Mouse (Mus musculus) lung, adult 18-20 months (tissue): ENCODE measurements around the gene Pcca.

Source experiments
- DNase-seq, 2 experiments: peaks; one replicate each; pipeline ENCODE4 v3.0.0; 2022; ENCODE audit warnings: mixed read lengths in 2 of 2

The Pcca gene

DNA sequence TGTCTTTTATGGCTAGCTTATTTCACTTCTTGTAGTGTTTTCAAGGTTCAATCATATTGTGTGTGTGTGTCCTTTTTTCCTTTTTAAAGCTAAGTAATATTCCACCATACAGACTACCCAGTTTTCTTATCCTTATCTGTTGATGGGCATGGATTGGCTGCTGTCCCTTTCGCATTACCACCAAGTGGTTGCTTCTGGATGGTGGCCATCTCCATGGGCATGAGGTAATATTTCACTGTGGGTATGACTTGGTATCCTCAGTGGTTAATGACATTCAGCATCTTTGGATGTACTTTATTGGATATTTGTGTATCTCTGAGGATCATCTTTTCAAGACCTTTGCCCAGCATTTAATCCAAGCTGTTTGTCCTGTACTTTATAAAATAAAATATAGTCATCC is 362.0 kb downstream of the Pcca start:
- DNase-seq = no peak

DNA sequence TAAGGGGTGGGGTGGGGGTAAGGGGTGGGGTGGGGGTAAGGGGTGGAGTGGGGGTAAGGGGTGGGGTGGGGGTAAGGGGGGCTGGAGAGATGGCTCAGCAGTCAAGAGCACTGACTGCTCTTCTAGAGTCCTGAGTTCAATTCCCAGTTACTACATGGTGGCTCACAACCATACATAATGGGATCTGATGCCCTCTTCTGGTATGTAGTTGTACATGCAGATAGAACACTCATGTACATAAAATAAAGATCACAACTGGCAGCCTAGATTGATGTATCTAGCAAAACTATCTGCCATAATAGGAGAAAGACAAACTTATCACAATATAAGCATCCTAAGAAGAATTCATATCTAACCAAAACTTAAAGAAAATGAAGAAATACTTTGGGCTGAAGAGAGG is 364.4 kb downstream of the Pcca start:
- no peak for DNase-seq

DNA sequence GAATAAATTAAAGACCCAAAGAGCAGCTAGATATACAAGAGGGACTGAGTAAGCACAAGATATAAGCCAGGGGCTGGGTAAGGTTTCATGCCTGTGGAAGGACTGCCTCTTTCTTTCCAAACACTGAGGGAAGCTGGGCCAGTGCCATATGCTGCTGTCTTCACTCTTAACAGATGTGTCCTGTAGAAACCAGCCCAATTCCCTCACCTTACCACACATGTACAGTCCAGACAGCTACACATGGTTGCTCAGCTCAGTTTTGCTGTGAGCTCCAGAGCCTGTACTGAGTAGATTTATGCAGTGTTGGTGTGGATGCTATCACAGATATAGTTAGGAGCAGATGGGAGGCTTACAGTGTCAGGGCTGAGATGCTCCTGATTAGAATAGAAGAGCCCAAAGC is 366.6 kb downstream of the Pcca start:
- DNase-seq = no peak

DNA sequence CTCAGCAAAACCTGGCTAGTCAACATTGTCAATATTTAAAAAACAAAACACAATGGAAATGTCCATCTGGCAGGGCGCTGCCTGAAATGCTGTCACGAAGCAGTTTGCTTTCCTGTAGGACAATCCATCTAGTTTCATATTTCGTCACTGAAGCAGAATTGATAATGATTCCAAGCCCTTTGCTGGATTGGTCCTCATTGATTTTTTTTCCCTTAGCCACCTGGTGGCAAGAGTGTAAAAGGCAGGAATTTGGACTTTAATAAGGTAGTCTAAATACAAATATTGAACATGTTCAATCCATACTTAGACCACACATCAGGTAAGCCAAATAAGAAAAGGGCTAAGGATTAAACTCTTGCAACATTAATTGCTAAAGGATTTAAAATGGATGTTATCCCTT is 367.1 kb downstream of the Pcca start:
- DNase-seq = no peak

DNA sequence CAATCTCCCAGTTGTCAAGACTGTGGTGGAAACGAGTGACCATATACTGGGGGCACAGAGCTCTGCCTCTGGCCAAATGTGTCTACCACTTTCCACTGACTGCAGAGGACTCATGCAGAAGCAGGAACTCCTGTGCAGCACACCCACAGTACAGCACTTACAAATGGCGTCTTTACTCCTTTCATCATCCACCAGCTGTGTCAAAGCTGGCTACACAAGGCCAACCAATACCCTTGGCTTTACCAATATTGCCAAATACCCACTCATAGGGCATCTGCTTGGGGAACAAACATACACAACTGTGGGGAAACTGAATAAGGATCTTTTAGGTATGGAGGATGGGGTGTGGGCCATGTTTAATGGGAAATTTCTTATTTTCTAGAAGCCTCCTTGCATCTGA is 367.6 kb downstream of the Pcca start:
- DNase-seq = no peak

DNA sequence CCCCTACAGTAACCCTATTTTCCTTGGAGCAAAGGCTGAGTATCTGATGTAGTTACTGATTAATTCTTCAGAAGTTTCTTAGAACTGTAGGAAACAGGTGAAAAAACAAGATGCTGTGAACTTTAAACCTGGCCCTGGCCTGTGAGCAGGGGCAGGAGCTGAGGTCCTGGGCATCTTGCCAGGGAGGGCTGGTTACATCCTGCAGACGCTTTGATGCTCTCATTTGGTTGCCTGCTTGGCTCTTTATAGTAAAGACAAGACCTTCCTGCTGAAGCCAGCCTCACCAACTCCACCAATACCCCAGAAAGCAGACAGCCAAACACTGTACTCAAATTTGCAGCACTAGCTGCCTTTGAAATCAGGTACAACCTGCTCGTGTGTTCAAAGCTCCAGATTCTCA is 368.0 kb downstream of the Pcca start:
- DNase-seq = peak; percentile 10 to 17

DNA sequence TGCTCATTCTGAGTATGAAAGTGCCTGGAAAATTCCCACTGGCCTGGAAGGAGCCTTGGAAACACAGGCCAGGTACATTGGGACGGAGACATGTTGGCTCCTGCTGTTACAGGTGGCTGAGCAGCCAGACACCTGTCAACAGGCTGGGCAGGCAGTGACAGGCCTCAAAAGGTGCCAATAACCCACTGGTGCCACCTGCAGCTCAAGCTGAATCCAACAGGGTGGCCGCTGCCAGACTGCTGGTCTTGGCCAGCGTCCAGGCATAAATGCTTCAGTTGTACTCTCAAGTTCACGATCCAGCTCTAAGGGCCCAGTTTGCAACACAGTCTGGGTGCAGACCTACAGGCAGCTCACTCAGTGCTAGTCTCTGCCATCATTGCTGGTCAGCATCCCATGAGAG is 368.8 kb downstream of the Pcca start:
- DNase-seq = peak; percentile 88 to 91

DNA sequence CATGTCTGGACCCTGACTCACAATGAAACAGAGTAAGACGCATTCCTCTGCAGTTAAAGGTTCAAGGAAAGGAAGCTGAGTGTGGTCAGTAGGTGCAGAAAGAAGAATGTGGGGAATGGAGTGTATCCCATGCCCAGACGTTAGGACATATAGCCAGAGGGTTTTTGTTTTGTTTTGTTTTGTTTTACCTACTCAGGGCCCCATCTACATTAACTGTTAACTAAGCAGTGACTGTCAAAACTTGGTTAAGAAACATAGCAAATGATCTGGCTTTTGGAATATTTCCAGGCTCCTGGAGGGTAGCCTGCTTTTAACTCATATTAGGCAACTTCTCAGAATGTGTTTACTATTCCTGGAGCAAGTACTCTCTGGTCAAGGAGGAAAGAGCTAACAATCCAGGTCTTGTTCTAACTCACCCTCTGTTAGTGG is 369.8 kb downstream of the Pcca start:
- peak in 1 of 2 experiments; percentile 47 for DNase-seq

DNA sequence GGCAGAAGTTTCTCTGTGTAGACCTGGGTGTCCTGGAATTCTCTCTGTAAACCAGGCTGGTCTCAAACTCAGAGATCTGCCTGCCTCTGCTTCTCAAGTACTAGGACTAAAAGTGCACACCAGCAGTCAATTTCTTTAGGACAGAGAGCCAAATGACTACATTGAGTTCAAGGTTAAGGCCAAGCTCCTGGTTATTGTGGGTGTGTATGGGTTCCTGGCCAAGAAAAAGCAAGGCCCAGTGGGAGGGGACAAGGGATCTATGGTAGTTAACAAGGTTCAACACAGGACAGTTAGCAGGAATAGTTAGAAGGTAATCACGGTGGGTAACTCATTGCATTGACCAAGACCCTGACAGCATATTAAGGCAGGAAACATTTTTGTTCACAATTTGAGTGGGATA is 370.9 kb downstream of the Pcca start:
- no peak for DNase-seq

DNA sequence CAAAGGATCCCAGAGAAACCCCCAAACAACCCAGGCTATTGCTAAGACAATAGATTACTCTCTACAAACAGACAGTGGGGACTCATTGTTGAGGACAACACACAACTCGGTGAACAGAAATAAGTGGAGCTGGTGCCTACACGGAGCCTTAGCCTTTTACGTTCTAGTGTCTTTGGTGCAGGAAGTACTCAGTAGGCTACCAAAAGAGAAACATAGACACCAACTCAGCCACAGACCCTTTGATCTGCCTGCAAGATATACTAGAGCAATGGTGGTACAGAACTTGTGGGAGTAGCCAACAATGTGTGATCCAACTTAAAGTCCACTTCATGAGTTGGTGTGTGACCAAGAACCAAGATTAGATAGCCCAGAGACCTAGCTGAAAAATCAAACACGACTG is 374.0 kb downstream of the Pcca start:
- no peak for DNase-seq

DNA sequence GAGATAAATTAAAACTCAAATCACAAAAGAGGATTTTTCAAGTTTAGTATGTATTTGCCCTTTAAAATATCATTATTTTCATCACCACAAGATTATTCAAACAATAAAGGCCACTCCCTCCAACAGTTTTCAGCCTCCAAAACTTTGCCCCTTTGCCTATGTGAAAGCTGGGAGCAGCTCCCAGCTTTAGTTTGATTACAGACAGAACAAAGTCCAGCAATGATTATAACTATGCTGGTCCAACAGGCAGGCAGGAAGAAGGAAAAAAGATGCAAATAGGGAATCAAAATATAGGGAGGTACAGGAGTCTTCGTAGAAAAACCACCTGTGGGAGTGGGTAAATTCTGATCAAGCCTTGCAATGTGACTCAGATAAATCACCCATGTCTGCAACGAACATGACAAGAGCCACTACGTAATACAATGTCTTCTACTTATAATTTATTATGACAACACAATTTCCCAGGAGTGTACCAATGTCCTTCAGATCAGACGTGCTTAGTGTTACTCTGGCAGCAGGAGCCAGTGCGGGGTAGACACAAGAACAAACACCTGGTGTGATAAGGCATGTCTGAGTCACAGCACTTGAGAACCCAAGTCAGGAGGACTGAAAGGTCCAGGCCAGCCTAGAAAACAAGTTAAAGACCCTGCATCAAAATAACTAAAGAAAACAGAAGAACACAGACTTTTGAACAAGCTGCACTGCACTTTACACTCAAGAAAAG is 375.4 kb downstream of the Pcca start:
- DNase-seq = peak; percentile 27 to 46

DNA sequence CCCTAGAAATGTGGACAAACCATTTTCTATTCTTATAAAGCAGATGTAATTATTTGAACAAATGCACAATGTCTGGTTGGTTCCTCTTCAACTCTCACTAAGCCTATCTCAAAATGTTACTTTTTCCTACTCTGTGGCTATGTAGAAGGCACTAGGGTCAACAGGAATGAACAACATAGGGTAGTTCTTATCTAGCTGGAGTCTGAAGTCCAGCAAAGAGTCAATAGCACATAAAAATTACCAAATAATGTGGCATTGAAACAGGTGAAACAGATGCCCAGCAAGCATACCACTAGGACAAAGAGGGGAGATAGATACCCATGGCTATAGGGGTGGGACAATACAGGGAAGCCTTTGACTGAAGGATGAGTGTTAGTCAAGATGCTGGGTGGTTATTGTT is 377.1 kb downstream of the Pcca start:
- no peak for DNase-seq

DNA sequence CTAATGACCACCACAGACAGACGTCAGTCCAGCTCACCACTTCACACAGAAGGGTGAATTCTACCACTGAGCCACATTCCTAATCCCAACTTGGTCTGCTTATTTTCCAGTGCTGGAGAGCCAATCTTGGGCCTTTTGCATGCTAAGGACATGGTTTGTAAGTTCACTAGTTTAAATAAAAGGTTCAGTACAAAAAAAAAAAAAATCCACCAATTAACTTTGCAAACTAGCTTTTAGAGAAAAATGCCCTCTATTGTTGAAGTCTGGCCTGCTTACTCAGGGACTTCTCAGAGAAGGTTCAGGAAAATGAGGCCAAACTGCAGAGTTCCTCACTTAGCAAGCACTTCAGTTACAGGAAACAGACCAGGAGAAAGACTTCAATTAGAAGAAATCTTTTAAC is 378.0 kb downstream of the Pcca start:
- DNase-seq = no peak

DNA sequence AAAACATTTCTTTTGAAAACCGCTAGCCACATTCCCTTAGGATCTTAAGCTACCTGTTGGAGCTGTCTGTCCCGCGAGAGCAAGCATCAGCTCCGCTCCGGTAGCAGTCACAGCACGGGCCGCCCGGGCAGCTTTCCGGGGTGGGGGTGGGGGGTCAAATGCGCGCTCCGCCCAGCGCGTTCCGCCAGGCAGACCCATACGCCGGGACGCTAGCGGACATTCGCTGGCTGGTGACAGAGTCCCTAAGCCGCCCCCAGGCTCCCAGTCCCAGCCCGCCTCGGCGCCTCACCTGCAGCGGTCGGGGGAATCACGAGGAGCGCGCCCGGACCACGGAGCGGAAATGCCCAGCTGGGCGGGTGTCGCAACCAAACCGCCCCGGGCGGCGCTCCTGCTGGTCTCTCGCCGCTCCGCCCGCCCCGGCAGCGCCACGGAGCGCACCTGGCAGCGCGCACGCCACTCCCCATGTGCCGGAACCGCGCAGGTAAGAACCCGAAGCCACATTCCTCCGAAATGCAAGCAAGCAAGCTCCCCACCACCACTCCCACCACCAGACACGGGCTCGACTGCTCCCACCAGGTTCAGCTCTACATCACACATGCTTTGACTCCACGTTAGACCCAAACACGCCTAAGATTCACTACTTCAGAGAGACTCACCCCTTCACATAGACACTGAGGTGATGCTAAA is 378.8 kb downstream of the Pcca start:
- DNase-seq = peak; percentile 75 to 76

DNA sequence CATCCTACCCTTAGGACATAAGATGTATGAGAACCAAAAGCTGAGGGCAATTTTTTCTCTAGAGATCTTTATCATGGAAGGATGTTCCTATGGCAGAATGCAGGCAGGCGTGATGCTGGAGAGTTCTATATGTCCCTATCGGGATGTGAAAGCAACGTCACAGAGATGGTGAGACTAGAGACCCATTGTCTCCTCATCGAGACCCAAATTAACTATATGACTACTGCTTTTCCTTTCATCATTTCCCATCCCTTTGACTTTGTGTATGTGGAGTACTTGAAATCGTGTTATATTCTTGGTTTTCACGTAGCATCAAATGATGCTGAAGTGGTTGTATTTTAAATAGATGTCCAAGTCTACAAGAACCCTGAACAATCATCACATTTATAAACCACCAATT is 379.5 kb downstream of the Pcca start, which contains the start of gene Ggact:
Gene Ggact (minus strand): TSS at position 101 of the 400 bp plus-strand sequence.
- DNase-seq = no peak

DNA sequence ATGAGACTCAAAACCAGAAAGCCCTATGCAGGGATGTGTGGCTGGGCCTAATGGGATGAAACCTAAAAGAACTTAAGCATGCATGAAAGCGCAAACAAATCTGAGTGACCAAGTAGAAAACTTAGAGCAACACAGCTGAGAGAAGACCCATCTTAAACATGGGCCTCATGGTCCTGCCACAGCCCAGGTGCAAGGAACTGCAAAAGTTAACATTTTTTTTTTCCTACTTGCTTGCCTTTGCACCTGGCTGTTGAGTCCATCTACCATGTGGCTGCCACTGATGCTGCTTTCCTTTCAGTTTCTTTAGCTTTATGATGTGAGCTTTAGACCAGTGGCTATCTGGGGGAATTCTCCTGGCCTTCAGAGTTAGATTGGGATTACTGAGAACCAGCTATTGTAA is 383.6 kb downstream of the Pcca start:
- DNase-seq = no peak

DNA sequence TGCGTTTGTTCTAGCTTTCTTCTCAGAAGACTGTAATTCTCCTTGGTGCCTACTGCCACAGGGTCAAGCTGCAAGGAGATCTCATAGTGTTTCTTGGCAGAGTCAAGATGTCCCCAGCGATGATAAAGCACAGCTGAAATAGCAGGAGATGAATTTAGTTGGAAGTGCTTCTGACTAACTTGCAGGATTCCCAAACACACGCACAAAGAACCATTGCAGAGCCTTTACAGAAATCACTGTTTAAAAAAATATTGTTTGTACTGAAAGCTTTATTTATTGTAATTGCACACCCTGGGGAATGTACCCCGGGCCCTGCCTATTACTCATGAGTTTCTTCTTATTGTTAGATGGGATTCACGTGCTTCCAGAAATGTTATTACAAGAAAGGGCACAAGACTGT is 385.9 kb downstream of the Pcca start:
- no peak for DNase-seq

DNA sequence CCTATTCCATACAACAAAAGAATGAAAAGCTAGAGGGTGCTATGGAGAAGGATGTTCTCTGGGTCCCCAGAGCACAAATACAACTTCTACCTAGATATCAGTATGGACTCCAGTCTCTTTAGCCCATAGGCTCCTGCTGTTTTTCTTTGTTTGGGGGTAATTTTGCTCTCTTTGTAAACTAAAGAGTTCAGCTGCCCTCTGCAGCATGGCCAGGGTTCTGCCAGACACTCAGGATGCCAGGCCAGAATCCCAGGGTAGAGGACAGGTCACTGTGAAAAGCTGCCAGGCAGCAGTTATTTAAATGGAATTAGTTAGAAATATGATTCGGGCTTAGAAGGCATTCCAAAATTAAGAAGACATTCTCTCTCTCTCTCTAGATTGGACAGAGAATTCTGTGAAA is 402.3 kb downstream of the Pcca start:
- DNase-seq = no peak
